Mouse (Mus musculus): Measurements from ENCODE around the gene Brip1.
"Not testable (repeated sequence)": the region's sequence is repeated elsewhere in the genome, so short reads cannot be mapped to it uniquely, and the experiment has no call there.

Gene Brip1

GRCm38 (mm10) chr11:86201037-86201786 is at the start of gene Brip1:
TSS of gene Brip1 (minus strand) at chr11:86201193.
- ATAC-seq (ENCODE audit: low TSS enrichment), result peak; percentile 100

DNA sequence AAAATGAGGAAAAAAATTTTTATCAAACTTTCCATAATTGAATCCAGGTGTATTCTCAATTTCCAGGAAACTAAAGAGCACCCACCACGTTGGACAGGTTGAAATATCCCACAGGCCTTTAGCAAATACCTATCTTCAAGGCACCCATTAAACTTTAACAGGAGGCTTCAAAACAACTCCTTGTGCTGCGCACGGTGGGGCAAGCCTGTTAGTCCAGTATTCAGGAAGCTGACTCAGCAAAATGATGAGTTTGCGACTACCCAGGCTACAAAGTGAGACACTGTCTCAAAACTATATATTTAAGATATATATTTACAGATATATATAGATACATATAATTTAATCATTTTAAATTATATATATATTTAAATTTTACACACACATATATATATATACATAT is 31.5 kb upstream of the Brip1 start:
- ATAC-seq (ENCODE audit: low TSS enrichment), result no peak

GRCm38 (mm10) chr11:86231781-86232350 is 30.9 kb upstream of the Brip1 start:
- ATAC-seq (ENCODE audit: low TSS enrichment), result no peak

- ATAC-seq (ENCODE audit: low TSS enrichment), result no peak
Measured at GRCm38 (mm10) chr11:86226646-86227180, 25.7 kb upstream of the Brip1 start.

GRCm38 (mm10) chr11:86225761-86226160 is 24.8 kb upstream of the Brip1 start:
- ATAC-seq (ENCODE audit: low TSS enrichment), result no peak

- ATAC-seq (ENCODE audit: low TSS enrichment), result no peak
Measured at GRCm38 (mm10) chr11:86211803-86212202, 10.8 kb upstream of the Brip1 start.

- no peak for ATAC-seq (ENCODE audit: low TSS enrichment)
Measured at GRCm38 (mm10) chr11:86209123-86209522, 8.1 kb upstream of the Brip1 start.

DNA sequence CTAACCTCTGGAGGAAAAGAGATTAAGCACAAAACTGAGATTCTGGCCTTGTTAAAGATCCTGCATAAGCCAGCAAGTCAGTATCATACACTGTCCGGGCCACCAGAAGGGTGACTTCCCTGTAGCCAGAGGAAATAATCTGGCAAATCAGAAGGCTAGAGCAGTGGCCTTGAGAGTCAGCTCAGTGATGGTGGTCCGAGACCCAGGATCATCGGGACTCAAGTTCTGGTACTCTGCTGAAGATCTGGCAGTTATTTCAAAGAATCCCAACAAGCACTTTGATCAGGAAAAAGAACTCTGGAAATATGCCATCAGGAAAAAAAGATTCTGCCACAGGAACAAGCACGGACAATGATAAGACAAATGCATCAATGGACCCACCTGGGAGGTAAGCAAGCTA is 4.9 kb upstream of the Brip1 start:
- no peak for ATAC-seq (ENCODE audit: low TSS enrichment)

- no peak for ATAC-seq (ENCODE audit: low TSS enrichment)
Measured at GRCm38 (mm10) chr11:86205031-86205430, 4.0 kb upstream of the Brip1 start.

DNA sequence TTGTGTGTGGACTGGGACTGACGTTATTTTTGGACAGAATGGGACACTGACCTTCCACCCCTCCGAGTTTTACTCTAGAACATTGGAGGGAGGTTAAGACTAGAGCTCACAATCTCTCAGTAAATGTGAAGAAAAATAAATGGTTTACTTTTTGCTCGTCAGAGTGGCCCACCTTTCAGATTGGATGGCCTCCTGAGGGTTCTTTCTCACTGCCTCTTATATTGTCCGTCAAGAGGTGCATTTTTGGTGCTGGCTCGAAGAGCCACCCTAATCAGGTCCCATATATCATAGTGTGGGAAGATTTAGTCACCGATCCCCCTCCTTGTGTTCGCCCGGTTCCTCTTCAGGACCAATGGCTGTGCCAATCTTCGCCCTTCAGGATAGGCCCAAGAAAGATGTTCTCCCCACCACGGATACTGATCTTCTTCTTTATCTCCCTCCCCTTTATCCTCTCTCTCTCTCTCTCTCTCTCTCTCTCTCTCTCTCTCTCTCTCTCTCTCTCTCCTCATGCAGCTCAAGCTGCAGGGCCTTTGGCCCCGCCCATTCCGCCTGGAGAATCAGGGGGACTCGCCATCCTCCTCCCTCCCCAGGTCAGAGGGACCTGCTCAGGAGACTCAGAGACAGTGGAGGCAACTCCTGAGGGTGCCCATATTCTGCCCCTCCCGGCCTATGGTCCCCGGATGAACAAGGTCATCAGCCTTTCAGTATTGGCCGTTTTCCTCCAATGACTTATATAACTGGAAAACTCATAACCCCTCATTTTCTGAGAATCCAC is 1.1 kb upstream of the Brip1 start:
- no peak for ATAC-seq (ENCODE audit: low TSS enrichment)

DNA sequence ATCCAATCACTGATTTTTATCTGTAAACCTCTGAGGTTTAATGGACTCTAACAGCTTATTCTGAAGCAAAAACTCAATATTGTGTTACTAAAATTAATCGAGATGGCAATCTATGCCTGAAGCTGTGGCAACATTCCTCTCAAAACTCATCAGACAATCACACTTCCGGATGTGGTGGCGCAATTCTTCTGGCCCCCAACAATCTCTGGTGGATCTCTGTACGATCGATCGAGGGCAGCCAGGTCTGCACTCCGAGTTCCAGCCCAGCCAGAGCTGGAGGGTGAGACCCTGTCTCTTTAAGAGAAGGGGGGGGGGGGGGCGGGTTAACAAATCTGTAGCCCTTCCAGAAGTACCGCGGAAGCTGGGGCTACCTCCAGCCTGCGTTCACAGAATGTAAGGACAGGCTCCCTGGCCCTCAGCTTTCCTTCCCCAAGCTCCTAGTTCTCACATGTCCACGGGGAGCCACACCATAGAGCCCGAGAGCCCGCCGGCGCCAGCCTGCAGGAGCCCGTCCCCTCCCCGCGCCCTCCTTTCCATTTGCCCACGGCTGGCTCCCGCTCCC is 452 bp downstream of the Brip1 start:
- peak; percentile 35 for ATAC-seq (ENCODE audit: low TSS enrichment)

DNA sequence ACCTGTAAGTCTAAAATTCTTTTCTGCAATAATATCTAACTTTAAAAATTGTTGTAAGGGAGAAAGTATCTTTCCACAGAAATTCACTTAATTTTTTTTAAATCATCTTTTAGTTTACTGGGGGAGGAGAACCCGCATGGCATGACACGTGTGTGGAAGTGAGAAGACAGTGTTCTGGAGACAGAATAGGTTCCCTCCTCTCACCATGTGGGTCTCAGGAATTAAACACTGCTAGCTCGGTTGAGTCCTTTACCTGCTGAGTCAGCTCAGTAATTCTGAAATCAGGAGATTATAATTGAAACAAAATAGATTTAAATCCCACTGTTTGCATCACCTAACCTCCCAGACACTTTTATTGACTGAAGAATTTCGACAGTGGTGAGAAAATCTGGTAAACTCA is 1.3 kb downstream of the Brip1 start:
- no peak for ATAC-seq (ENCODE audit: low TSS enrichment)

DNA sequence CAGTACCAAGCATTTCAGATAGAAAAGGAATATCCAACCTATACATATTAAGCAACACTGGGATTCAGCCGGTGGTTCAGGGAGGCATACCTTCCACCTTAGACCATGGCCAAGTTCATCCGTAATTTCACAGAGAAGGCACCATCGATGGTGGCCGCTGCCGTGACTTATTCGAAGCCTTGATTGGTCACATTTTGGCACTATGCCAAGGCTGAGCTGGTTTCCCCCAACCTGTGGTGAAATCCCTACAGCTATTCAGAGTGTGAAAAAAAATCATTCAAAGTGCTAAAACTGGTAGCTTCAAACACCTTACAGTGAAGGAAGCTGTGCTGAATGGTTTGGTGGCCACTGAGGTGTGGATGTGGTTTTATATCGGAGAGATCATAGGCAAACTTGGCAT is 15.8 kb downstream of the Brip1 start:
- not testable (repeated sequence) for ATAC-seq (ENCODE audit: low TSS enrichment)

- ATAC-seq (ENCODE audit: low TSS enrichment), result no peak
Measured at GRCm38 (mm10) chr11:86175833-86176232, 25.2 kb downstream of the Brip1 start.

DNA sequence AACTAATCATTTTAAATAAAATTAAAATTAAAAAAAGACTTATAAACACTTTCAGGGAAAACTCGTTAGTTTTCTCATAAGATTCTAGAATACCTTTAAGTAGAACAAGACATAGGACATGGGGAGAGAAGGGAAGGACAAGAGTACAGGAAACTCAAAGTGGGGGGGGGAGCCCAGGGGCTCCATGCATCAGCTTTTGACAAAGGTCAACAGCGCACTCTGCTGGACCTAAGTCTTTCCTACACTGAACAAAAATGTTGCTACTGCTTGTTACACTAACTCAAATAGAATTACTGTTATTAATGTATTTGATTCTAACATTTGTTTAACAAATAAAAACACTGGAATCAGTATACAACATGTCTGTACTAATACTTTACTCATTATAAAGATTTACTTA is 26.8 kb downstream of the Brip1 start:
- ATAC-seq (ENCODE audit: low TSS enrichment), result no peak

DNA sequence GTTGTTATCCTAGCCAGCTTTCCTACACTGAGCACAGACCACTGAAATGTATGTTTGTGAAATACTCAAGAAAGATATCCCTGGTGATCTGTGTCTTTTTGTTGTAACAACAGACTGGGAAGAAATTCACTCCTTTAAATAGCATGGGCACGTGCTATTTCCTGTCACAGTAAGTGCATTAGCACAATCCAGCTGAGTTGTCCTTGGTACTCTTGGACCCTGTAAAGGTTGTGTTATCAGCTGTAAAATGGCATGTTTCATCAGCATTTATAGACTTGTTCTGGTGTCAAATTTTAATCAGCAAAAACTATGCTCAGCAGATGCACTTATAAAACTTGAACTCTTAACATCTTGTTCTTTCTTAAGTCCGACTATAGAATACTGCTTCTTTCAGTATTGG is 30.2 kb downstream of the Brip1 start:
- ATAC-seq (ENCODE audit: low TSS enrichment), result no peak

DNA sequence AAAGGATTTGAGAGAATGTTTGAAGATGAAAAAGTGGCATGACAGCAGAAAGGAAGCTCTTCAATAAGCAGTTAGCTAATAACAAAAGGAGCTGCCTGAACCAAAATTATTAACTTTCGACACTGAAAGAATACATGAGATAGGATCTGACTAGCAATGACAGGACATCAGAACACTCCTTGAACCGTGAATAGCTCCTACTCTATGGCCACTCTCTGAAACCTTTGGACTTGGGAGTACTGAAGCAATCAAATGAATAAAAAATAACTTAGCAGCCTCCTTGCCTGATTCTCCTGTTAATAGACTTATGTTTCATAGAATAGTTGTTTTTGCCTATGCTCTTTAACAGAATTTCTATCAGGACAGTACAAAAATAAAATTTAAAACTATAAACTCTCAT is 40.7 kb downstream of the Brip1 start:
- ATAC-seq (ENCODE audit: low TSS enrichment), result no peak

GRCm38 (mm10) chr11:86158950-86159349 is 42.0 kb downstream of the Brip1 start:
- no peak for ATAC-seq (ENCODE audit: low TSS enrichment)

- no peak for ATAC-seq (ENCODE audit: low TSS enrichment)
Measured at GRCm38 (mm10) chr11:86155638-86156037, 45.4 kb downstream of the Brip1 start.

DNA sequence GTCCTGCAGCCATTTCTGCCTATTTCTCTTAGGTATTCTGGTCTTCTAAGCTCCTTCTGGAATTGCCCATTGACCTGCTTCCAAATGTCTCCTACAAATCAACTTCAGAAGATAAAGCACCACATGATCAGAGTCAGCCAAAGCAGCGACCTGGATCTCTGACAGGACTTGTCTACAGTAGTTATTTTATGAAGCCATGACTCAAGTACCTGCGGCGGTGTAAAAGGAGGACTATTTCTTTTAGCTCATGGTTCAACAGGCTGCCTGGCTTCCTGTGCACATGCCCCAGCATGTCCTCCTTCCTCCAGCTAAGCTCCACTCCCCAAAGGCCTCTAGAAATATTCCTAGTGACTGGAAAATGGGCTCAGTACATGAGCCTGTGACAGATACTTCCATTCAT is 69.7 kb downstream of the Brip1 start:
- no peak for ATAC-seq (ENCODE audit: low TSS enrichment)

DNA sequence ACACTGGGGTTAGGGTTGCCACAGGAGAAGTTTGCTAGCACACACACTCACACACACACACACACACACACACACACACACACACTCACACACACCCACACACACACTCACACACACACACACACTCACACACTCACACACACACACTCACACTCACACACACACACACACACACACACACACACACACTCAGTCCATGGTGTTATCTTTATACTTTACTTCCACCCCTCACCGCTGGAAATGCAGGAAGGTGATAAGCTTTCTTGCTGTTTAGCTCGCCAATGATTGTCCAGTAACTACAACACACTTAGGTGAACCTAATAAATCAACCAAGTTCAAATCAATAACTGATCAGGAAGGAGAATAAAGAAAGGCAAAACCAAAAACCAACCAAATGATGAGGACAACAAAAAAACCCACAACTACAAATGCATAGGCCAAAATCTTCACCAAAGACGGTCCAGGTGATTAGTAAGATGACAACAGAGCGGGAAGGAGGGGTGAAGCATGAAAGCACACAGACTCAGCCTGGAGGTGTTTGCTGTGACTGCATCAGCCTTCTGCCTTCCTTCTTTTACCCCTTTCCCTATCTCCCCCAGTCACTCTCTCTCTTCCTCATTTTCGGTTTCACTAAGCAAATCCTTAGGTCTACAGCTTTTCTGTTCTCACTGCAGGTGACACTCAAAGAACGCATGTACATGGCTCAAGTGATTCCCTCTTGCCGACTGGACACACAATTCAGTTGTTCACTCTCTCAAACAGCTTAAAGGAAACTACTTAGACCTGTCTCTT is 83.7 kb downstream of the Brip1 start:
- no peak for ATAC-seq (ENCODE audit: low TSS enrichment)

DNA sequence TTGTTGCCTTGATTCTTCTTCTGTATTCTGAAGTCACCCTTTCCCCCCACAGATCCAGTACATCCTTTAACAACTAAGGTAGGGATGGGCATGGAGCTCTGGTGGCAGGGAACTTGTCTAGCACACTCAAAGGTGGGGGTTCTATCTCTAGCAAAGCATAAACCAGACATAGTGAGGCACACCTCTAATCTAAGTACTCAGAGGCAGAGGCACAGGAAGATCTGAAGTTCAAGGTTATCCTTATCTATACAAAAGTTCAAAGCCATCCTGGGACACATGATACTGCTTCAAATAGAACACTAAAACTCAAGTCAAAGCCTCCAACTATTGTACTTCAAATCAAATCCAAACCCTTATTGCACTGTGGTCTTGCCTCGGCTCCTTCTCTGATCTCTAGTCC is 85.0 kb downstream of the Brip1 start:
- no peak for ATAC-seq (ENCODE audit: low TSS enrichment)
